Mouse (Mus musculus) retina, postnatal 7 days (tissue): ENCODE data around the gene Ensa.

Source experiments
- DNase-seq: peaks from one replicate; pipeline ENCODE4 v3.0.0-alpha.2; 2012; ENCODE audit warnings: low read depth, low spot score

The Ensa gene

DNA sequence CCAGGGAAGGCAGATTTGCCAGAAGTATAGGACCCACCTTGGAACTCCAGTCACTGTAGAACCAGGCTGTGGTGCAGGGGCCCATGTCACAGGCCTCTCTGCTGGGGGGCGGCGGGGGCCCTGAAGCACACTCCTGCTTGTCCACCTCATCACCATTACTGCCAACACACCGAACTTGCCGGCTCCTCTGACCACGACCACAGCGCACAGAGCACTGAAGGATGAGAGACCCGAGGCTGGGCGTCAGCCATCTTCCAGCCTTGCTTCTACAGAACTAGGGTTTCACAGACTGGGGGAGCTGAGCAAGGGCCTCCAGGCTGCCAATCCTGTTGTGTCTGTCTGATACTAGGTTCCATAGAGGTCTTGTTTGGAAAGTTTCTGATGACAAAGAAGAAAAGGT is 54.8 kb downstream of the Ensa start:
- DNase-seq: no peak

- DNase-seq: no peak
Measured at GRCm38 (mm10) chr3:95680673-95681072, 55.9 kb downstream of the Ensa start.

GRCm38 (mm10) chr3:95681365-95681764 is 56.6 kb downstream of the Ensa start:
- DNase-seq: no peak
